Mouse (Mus musculus): Measurements from ENCODE around the gene Pld4.
A peak's percentile ranks its signal among the peaks of the same experiment; 100 is the strongest.

The Pld4 gene

GRCm38 (mm10) chr12:112734108-112734820 is 26.2 kb upstream of the Pld4 start:
- no peak for TF ChIP-seq GATA4 (IDR thresholded peaks at IDR 0.05; ENCODE audit: insufficient replicate concordance, low read length)

- no peak for TF ChIP-seq GATA4 (IDR thresholded peaks at IDR 0.05; ENCODE audit: insufficient replicate concordance, low read length)
Observed at GRCm38 (mm10) chr12:112734881-112735655, 25.4 kb upstream of the Pld4 start.

- TF ChIP-seq GATA4 (IDR thresholded peaks at IDR 0.05; ENCODE audit: insufficient replicate concordance, low read length), result no peak
Observed at GRCm38 (mm10) chr12:112735896-112736635, 24.4 kb upstream of the Pld4 start.

GRCm38 (mm10) chr12:112736636-112736925 is 23.9 kb upstream of the Pld4 start:
- TF ChIP-seq GATA4 (IDR thresholded peaks at IDR 0.05; ENCODE audit: insufficient replicate concordance, low read length), result no peak

GRCm38 (mm10) chr12:112737081-112737480 is 23.4 kb upstream of the Pld4 start:
- TF ChIP-seq GATA4 (IDR thresholded peaks at IDR 0.05; ENCODE audit: insufficient replicate concordance, low read length), result no peak

- TF ChIP-seq GATA4 (IDR thresholded peaks at IDR 0.05; ENCODE audit: insufficient replicate concordance, low read length), result no peak
Observed at GRCm38 (mm10) chr12:112737761-112738160, 22.7 kb upstream of the Pld4 start.

GRCm38 (mm10) chr12:112738281-112739022 is 22.0 kb upstream of the Pld4 start:
- TF ChIP-seq GATA4 (IDR thresholded peaks at IDR 0.05; ENCODE audit: insufficient replicate concordance, low read length), result no peak

- TF ChIP-seq GATA4 (IDR thresholded peaks at IDR 0.05; ENCODE audit: insufficient replicate concordance, low read length), result no peak
Observed at GRCm38 (mm10) chr12:112739023-112739568, 21.4 kb upstream of the Pld4 start.

GRCm38 (mm10) chr12:112742768-112743167 is 17.7 kb upstream of the Pld4 start:
- TF ChIP-seq GATA4 (IDR thresholded peaks at IDR 0.05; ENCODE audit: insufficient replicate concordance, low read length), result no peak

GRCm38 (mm10) chr12:112743168-112743975 is 17.1 kb upstream of the Pld4 start:
- TF ChIP-seq GATA4 (IDR thresholded peaks at IDR 0.05; ENCODE audit: insufficient replicate concordance, low read length), result peak; percentile 6; the same call in 1 of the 2 replicates

- no peak for TF ChIP-seq GATA4 (IDR thresholded peaks at IDR 0.05; ENCODE audit: insufficient replicate concordance, low read length)
Observed at GRCm38 (mm10) chr12:112744211-112744610, 16.2 kb upstream of the Pld4 start.

GRCm38 (mm10) chr12:112744891-112745580 is 15.4 kb upstream of the Pld4 start:
- TF ChIP-seq GATA4 (IDR thresholded peaks at IDR 0.05; ENCODE audit: insufficient replicate concordance, low read length), result no peak

- no peak for TF ChIP-seq GATA4 (IDR thresholded peaks at IDR 0.05; ENCODE audit: insufficient replicate concordance, low read length)
Observed at GRCm38 (mm10) chr12:112745716-112746115, 14.7 kb upstream of the Pld4 start.

- no peak for TF ChIP-seq GATA4 (IDR thresholded peaks at IDR 0.05; ENCODE audit: insufficient replicate concordance, low read length)
Observed at GRCm38 (mm10) chr12:112746461-112746807, 14.0 kb upstream of the Pld4 start.
